Mouse (Mus musculus) left cerebral cortex, adult 9 months (tissue): ENCODE data around the gene Slc25a13.
A peak's percentile ranks its signal among the peaks of the same experiment; 100 is the strongest.

Source experiments
- DNase-seq, 2 experiments: peaks; one replicate each; pipeline ENCODE4 v3.0.0; 2022; ENCODE audit warnings: low spot score in 2 of 2

The Slc25a13 gene

DNA sequence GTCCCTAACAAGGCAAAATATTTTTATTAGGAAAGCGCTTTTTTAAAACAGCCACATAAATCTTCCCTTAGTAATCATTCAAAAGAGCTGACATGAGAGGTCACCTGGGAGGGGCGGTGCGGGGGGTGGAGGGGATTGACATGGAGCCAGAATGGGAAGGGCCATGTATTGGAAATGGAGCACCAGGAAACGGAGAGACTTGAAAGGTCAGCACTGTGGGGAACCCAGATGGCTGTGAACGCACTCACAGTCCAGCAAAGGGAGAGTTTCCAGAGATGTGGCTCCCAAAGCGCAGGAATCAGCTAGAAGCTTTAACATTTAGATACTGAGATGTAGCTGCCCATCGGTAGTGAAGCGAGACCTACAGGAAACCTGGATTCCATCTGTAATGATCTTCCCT, 101.2 kb downstream of the Slc25a13 start:
- no peak for DNase-seq

DNA sequence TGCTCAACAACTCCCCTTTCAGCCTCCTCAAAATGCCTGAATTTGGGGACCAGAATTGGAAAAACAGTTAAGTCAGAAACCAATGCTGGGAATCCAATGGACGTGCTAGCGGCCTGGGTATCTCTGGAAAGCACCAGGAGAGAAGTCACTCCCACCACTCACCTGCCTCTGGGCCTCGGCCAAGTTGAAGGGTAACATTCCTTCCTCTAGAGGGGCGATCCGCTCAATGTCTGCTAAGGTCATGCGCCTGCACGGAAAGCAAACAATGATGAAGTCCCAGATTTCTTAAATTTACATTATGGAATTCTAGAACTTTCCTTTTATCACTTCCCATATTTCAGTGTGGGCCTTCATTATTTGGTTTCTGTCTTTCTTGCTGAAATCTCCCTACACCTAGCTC, 103.2 kb downstream of the Slc25a13 start:
- DNase-seq, result no peak

DNA sequence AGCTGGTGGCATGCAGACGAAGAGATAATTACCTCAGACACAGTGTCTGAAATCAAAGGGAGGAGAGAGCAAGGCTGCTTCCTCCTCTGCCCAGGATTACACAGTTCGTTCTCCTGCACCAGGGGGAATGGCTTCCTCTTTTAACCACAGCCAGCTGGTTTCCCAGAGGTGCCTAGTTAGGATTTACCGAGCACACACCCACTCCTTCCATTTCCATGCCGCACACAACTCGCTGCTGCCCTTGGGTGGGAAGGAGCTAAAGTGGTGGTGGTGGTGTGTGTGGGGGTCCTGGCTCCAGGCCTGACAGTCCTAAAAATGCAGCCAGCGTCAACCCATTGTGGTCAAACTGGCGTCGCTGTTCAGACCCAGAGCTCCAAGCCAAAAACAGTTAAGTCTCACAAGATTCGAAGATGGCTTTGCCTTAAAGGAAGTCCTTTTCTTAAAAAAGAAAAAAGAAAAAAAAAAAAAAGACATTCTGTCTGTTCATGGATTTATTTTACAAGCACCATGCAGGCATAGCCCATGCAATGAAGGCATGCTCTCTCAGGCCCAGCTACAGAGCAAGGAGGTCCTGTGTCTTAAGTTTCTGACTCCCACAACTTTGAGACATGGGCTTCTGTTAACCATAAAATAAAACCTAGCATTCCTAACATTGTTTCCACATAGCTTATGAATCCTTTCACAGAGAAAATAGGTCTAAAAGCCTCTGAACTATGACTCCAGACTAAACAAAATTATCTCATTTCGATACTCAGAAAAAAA, 104.0 kb downstream of the Slc25a13 start:
- DNase-seq, result peak in 1 of 2 experiments; percentile 30

DNA sequence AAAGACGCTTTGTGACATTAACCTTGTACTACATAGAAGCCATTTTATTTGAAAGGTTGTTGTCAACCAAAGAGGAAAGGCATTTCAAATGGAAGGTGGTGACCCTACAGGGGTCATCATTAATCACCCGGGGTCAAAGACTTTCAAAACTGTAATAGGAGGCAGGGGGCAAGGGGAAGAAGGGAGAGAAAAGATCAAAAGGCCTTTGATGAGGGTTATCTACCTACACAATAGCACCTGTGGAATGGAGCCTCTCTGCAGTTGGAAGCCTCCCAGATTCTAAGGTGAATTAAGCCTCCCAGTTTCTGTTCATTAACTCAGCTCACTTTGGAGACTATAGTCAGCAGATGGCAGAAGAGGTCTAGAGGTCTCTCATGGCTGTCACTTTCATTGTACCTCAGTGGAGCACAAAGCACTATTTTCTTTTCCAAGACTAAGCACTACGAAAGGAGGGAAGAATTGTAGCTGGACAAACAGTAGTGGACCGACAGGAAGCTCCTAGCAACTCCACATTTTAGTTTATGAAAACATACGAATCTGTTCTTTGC, 109.5 kb downstream of the Slc25a13 start:
- DNase-seq, result no peak

DNA sequence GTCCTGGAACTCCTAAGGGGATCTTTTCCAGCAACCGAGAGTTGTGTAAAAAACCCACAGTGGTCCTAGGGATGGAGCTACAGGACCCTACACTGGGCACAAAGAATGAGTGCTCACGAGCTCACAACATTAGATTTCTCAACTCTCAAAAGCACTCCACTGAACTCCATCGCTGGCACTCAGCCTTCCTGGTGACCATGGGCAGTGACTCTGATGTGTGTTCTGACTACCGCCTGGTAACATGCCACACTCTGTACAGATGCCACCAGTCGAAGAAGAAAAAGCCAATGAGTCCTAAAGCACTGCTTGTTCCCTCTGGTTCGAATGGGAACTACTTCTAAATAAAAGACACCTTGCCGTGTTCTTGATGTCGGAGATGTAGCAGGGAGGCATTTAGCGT, 111.4 kb downstream of the Slc25a13 start:
- DNase-seq, result no peak

DNA sequence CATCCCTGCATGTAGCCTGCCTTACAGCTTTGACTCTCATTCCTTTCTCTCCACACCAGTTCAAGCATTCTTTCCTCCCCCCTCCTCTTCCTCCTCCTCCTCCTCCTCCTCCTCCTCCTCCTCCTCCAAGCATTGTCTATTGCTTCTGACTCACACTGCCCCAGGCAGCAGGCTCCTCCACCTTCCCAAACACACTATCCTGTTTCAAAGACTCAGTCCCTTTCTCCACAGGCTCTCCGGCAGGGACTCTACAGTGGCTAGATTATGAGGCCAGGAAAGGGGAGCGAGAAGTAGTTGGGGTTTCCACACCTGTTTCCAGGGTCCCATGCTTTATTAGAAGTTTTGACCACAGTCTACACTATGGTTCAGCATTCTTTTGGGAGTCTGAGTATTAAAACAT, 113.5 kb downstream of the Slc25a13 start:
- no peak for DNase-seq

DNA sequence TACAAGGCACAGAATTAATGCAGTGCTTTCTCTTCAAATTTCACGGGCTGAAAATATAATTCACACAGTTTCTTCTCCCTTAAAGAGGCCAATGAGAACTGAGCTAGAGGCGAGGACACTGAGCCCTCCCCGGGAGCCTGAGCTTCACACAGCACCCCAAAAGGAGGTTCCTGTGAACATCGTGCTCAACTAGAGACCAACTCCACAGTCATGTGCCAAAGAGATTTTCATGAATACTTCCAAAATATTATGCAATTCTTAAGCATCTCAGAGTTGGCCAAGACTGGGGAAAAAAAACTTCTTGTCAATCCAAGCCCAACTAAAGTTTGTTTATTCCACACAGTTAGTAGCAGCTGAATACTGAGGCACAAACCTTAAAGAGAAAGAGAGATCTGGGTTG, 115.4 kb downstream of the Slc25a13 start:
- DNase-seq, result no peak

DNA sequence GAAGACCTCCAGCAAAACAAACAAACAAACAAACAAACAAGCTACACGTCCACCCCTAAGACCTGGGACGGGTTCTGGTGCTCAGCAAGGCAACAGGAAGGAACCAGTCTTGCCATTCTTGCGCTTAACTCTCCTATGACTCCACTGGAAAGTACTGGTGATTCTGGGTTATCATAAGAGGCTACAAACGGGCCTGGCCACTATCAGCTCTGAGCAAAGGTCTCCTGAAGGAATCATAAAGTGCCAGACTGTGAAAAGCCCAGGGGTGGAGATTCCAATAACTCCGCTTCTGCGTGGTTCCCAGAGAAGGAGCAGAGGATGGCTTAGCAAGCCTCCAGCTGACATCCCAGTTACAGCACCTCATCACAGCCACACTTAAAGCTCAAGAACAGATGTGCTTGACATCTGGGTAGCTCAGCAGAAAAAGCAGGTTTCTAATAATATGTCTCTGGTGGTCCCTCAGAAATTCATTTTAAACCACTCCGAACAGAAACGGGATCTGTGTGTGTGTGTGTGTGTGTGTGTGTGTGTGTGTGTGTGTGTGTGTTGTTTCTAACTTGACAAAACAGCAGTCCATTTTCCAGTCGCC, 116.0 kb downstream of the Slc25a13 start:
- no peak for DNase-seq

DNA sequence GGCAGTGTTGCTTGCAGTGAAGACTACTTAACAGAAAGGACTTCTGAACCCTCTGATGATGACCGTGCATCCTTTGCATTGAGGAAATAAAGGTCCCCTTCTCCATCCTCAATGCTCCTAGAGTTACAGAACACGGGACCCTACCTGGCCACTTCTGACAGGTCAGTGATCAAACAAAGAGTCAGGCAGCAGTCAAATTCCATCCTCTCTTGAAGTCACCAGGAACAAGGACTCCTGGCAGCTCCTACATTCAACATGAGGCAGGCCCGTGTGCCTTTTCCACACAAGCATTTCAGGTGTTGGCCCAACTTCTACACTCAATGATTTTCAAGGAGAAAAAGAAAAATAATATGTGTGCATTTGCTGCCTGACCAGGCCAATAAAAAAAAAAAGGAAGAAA, 123.0 kb downstream of the Slc25a13 start:
- DNase-seq, result no peak

DNA sequence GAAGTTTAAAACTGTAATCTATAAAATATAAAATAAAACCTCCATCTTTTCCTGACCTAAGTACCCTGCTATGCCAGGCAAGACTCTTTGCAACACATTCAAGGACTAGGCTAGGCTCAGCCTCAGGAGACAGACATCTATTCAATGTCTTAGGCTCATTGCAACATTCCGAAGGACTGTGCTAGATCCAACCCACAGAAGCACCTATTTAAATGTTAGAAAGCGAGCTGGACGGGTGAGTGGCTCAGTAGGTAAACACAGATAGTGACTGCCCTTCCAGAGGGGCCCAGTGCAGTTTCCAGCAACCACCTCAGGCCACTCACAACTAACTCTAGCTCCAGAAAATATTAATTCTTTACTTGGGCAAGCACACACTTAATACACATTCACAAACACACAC, 123.5 kb downstream of the Slc25a13 start:
- DNase-seq, result no peak

DNA sequence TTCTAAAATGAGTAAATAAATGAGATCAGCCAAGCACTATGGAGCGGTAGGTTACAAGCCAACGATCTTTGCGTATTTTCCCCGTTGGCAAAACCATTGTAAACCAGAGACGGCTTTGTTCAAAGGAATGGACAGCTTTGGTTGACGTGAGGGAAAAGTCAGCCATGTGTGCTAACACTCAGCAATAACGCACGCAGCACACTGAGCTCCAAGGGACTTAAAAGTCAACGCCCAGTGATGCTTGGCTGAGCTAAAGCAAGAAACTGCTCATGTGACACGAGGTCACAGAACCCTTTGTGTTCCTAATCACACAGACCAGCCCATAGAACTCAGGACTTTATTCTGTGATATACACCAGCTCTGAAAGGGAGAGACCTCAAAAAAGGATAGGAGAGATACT, 124.5 kb downstream of the Slc25a13 start:
- no peak for DNase-seq

DNA sequence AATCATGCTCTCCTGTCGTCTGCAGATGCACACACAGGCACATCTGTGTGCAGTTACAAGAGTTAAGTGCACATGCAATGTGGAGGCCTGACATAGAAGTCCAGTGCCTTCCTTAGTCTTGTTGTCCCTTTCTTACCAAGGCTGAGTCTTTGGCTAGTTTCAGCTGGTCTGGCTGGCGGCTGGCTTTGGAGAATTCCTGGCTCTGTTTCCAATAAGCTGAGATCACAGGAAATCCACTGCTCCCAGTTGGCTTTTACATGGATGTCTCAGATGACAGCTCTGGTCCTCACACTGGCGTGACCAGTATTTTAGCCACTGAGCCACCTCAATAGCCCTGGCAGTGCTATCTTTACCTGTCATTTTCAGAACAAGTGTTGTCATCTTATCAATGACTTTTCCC, 126.0 kb downstream of the Slc25a13 start:
- DNase-seq, result no peak

DNA sequence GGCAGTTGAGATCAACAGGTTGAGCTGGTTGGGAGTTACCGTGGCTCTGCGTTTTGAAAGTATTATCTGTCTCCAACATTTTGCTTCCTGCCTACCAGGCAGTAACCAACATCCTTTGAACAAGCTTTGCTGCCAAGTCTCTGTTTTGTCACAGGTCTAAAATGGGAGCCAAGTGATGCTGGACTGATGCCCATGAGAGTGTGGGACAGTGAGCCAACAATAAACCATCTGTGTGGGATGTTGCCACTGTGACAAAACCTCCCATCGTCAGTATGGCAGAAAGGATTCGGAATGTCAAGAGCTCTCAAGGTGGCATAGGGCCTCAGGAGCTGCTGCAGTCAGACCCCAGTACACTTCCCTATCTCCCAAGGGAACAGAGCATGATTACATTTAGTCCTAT, 128.8 kb downstream of the Slc25a13 start:
- DNase-seq, result peak; percentile 30 to 79

DNA sequence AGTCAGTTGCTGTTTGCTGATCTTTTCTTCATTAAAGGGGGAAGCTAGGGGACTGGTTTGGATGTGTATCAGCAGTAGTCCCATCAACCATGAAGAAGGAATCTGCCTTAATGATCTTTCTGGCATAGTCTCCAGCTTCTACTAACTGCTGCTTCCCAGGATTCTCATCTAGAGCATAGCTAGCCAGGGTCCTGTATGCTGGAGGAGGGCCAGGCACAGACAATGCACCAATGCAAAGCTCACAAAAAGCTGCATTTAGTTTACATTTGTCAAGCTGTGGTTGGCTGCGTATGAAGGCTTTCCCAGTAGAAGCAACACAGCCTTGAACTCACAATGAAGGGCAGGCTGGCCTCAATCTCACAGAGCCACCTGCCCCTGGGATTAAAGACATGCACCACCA, 136.5 kb downstream of the Slc25a13 start:
- no peak for DNase-seq

DNA sequence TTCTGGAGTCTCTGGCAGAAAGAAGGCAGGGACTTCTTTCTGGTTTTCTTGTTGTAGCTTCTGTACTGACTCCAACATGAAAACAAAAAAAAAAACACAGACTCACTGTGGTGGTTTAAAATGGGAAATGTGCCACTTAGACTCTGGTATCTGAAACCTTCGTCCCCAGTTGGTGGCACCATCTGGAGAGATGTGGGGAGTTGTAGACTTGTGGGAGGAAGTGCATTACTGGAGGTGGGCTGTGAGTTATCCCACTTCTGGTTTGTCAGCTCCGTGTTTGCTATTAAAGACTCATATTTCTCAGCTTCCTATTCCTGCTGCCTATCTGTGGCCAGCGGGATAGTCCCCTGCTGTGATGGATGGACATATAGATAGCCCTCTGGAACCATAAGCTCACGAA, 139.7 kb downstream of the Slc25a13 start:
- no peak for DNase-seq

DNA sequence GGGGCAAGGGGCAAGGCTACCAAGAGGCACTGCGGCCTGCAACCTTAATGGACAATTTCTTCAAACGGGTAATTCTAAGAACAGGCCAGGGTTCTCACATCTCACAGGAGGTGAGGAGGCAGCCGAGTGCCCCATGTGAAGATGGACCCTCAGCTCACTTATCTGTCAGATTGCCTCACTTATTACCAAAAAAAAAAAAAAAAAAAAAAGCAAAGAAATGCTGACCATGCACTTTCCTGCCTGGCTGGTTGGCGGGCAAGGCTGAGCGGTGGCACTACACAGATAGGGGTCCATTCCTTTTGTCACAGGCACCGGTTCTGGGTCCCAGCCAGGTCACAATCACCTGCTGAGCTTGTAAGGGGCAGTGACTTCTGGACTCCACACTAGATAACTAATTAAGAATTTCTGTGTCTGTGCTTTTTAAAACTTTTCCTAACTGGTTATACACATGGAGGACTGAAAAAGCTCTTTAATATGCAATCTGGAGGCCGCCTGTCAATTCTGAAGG, 141.0 kb downstream of the Slc25a13 start:
- DNase-seq, result no peak

DNA sequence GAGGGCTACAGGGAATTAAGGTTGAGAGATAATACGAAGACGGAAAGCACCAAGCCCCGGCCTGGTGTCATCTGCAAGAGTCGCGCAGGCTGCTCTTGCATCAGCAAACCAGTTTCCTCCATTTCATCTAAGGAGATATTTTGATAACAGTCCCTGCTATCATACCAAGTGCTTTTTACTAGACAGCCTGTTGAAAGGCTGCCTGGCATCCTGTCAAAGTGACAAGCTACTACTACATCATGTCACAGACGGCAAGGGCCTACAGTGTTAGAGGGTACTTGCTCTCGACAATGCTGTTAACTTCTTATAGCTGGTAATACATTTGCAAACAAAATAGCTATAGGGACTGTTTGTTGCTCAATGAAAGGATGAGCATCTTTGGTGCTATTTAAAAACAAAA, 145.9 kb downstream of the Slc25a13 start:
- no peak for DNase-seq

DNA sequence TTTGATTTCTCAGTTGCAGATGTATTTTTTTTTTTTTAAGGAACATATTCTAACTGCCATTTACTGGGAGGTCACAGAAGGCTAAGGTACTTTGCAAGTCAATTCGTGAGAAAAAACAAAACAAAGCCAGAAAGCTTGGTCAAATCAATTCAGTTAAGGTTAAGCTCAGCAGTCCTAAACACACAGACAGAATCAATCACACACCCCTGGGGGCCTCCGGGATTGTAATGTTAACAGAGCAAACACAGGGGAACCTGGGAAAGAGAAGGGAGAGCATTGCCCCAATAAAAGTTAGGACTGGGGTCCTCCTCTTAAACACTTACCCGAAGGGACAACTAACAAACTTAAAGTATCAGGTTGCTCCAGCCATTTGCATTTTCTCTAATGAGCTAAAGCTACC, 147.0 kb downstream of the Slc25a13 start:
- no peak for DNase-seq

DNA sequence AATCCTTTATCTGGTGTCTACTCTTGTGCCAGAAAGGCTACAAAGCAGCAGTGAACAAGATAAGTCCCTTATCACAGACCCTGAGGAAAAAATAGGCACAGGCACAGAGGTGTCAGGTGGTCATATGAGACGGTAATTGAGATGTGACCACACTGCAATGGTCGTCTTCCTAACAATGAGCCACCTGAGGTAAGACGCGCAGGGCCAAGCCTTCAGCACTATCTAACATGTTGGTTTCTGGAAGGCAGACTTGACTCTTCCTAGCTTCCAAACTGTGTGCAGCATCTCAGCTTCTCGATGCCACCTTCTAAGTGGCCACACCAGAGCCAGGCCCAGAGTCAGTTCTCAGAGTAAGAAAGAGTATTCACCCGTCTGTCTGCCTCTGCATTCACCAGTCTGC, 149.8 kb downstream of the Slc25a13 start:
- DNase-seq, result no peak

DNA sequence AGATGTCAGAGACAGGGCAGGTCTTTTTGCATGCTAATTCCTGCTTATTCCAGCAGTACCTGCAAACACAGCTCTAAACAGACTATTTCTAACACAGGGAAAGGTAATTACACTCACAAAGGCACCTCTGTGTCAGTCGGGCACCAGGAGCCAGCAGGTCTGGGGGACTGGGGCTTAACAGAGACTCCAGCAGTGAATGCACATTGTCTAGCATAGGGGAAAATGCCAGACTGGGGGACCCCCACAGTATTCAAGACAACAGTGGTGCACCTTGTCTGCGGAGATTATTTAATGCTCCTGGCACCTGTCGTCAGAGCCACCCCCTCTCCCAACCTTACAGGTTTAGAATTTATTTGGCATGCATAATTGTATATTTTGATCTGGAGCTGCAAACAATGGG, 158.4 kb downstream of the Slc25a13 start:
- DNase-seq, result no peak

DNA sequence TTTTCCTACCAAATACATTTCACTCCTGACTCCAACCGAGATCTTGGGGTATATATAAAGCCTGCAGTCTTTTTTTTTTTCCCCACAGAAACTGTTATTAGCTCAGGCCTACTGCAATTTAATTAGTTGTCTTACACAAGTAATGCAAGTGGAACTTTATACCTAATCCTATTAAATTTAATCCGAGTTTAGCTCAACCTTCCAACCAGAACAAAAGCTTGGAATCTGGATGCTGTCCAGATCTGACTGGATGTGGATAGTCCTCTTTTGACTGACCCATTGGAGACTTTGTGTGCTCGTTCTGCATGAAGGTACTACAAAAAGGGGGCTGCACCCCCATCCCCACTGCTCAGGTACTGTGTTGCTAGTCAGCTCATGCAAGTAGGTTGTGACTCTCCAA, 163.0 kb downstream of the Slc25a13 start:
- DNase-seq, result no peak

DNA sequence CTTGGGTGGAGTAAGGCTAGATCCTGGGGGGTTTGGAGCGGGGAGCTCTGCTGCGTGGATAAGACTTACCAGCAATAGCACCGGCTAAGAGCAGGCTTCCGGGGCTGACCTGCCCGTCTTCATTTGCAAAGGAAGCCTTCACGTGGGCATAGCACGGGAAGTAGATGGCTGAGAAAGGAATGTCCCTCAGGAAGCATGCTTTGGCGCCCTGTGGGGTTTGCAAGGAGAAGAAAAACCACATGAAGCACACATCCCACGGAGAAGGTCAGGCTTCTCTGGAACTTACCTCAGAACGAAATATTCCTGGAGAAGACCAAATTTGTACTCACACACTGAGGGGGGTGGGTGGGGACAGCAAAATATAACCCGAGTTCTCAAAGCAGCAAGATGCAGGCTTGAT, 164.3 kb downstream of the Slc25a13 start:
- DNase-seq, result no peak

DNA sequence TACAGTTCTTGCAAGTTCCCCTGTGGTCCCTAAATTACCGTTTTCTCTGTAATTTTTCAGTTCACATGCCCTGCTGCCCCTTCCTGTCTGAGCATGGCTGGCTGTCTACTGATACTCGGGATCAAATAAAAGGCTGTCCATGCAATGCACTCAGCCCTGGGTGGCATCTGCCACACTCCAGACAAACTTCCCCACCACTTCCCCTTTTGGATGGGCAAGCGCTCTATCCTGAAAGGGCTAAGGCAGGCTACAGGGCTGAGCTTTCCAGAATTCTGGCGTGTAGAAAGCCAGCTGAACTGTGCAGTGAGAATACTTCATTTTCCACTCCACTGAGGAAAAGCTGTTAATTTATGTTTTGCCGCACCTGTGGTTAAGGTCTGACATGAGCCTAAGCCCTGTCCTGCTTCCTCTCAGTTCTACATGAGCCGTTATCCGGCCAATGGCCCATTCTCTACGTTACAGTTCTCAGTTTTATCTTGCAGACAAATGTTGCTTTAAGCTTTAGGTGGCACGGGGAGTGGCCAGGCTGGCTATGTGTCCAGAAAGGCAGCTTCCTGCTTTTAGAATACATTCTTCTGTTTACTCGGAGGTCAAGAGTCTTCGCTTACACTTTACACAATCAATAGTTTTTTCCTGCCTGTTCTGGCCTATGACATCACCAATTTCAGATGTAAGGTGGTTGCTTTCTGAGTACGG, 170.1 kb downstream of the Slc25a13 start:
- no peak for DNase-seq
